Mouse (Mus musculus): ENCODE measurements around the gene Hectd4. TPM values are rescaled to one million over a fixed set of nuclear protein-coding genes. Genes with fewer than 3 reads are reported as not detected.

The Hectd4 gene
- polyA plus RNA-seq, 1 experiment = 100 TPM

DNA sequence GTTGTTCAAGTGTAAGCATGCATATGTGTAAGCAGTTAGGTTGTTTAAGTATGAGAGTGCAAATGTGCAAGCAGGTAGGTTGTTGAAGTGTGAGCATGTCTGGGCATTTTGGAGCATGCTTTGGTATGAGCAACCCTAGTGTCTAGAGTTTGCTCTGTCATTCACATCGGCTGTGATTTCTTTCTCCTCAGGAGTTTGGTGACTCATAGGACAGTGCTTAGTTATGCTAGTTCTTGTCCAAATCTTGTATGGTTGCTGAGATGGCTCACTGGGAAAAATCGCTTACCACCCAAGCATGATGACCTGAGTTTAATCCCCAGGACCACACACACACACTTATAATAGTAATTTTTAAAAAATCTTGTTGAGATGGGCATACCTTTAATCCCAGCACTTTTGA lies 67.2 kb downstream of the Hectd4 start:
- TF ChIP-seq POLR2A (IDR thresholded peaks at IDR 0.05; ENCODE audit: borderline replicate concordance, control insufficient read depth, low read depth, low read length) = no peak
- TF ChIP-seq CTCF (IDR thresholded peaks at IDR 0.05; ENCODE audit: control insufficient read depth, insufficient read depth, low read length) = no peak
- Histone ChIP-seq H3K4me1 (ENCODE audit: control insufficient read depth, insufficient read depth, low read length) (no peaks in the 10 kb centered on the region; the same call in none of the 2 replicates), H3K27ac (ENCODE audit: control insufficient read depth, insufficient read depth, low read depth, low read length, poor library complexity) (no peak overlapping the region), H3K4me3 (replicated peaks; ENCODE audit: control insufficient read depth, low read depth, low read length) (no peak overlapping the region)
- 87% methylated on average over 2 of the region's 2 CpGs for WGBS

- 93% methylated on average over 3 of the region's 3 CpGs for WGBS
- H3K27ac ChIP-seq (ENCODE audit: control insufficient read depth, insufficient read depth, low read depth, low read length, poor library complexity) = no peak overlapping the region
- H3K4me3 ChIP-seq (replicated peaks; ENCODE audit: control insufficient read depth, low read depth, low read length) = no peak overlapping the region
- H3K4me1 ChIP-seq (ENCODE audit: control insufficient read depth, insufficient read depth, low read length) = no peaks in the 10 kb centered on the region; the same call in 1 of the 2 replicates
- TF ChIP-seq CTCF (IDR thresholded peaks at IDR 0.05; ENCODE audit: control insufficient read depth, insufficient read depth, low read length) (no peak), POLR2A (IDR thresholded peaks at IDR 0.05; ENCODE audit: borderline replicate concordance, control insufficient read depth, low read depth, low read length) (no peak)
Observed at GRCm38 (mm10) chr5:121290289-121290688, 70.3 kb downstream of the Hectd4 start.

DNA sequence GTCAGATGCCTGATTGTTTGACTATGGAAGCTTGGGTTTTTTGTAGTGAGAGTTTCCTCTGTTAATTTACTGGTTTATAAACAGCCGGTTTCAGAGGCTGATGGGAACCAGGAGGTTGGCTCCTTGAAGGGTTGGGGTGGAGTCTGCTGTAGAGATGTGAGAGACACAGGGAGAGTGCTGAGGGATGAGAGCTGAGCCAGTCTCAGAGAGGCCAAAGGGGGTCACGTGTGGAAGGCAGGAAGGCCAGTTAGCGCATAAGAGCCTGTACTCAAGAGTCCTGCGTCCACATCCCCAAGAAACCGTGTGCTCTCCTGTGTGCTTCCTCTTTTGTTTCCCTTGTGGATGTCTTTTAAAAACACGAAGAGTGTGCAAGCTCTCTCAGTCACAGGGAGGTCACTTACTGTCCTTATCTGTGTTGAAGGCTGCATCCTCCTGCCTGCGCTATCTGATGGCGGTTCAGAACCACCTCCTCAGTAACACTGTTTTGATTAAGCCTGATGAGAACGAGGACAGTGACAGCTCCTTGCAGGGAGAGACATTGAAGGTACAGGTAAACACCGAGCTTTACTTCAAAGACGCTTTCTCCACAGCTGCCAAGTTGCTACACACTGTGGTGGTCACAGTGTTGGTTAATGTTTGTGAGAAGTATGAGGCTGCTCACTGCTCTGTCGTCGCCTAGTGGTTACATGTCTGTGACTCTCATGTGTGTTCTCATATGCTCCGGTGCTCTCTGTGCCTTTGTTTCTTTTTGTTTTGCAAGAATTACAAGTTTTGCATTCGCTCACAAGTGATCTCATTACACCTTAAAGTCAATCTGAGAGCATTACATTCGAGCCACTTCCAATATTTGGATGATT lies 72.5 kb downstream of the Hectd4 start:
- WGBS = 56% methylated on average over 16 of the region's 16 CpGs
- Histone ChIP-seq H3K27ac (ENCODE audit: control insufficient read depth, insufficient read depth, low read depth, low read length, poor library complexity) (no peak overlapping the region), H3K4me1 (ENCODE audit: control insufficient read depth, insufficient read depth, low read length) (no peaks in the 10 kb centered on the region; the same call in 1 of the 2 replicates), H3K4me3 (replicated peaks; ENCODE audit: control insufficient read depth, low read depth, low read length) (no peak overlapping the region)
- TF ChIP-seq CTCF (IDR thresholded peaks at IDR 0.05; ENCODE audit: control insufficient read depth, insufficient read depth, low read length) (no peak), POLR2A (IDR thresholded peaks at IDR 0.05; ENCODE audit: borderline replicate concordance, control insufficient read depth, low read depth, low read length) (no peak)

GRCm38 (mm10) chr5:121305009-121305408 lies 85.0 kb downstream of the Hectd4 start:
- H3K4me3 ChIP-seq (replicated peaks; ENCODE audit: control insufficient read depth, low read depth, low read length) = no peak overlapping the region
- TF ChIP-seq POLR2A (IDR thresholded peaks at IDR 0.05; ENCODE audit: borderline replicate concordance, control insufficient read depth, low read depth, low read length) (no peak), CTCF (IDR thresholded peaks at IDR 0.05; ENCODE audit: control insufficient read depth, insufficient read depth, low read length) (no peak)
- 95% methylated on average over 7 of the region's 7 CpGs for WGBS

GRCm38 (mm10) chr5:121307620-121308019 lies 87.6 kb downstream of the Hectd4 start:
- Histone ChIP-seq H3K27ac (ENCODE audit: control insufficient read depth, insufficient read depth, low read depth, low read length, poor library complexity) (no peak overlapping the region), H3K4me3 (replicated peaks; ENCODE audit: control insufficient read depth, low read depth, low read length) (no peak overlapping the region), H3K4me1 (ENCODE audit: control insufficient read depth, insufficient read depth, low read length) (peaks cover 2% of the 10 kb centered on the region; the same call in 1 of the 2 replicates)
- 84% methylated on average over 3 of the region's 3 CpGs for WGBS
- TF ChIP-seq CTCF (IDR thresholded peaks at IDR 0.05; ENCODE audit: control insufficient read depth, insufficient read depth, low read length) (no peak), POLR2A (IDR thresholded peaks at IDR 0.05; ENCODE audit: borderline replicate concordance, control insufficient read depth, low read depth, low read length) (no peak)

More at GRCm38 (mm10) chr5:121305009-121305408, 85.0 kb downstream of the Hectd4 start:
- Histone ChIP-seq H3K4me1 (ENCODE audit: control insufficient read depth, insufficient read depth, low read length) (no peaks in the 10 kb centered on the region), H3K27ac (ENCODE audit: control insufficient read depth, insufficient read depth, low read depth, low read length, poor library complexity) (no peak overlapping the region)

DNA sequence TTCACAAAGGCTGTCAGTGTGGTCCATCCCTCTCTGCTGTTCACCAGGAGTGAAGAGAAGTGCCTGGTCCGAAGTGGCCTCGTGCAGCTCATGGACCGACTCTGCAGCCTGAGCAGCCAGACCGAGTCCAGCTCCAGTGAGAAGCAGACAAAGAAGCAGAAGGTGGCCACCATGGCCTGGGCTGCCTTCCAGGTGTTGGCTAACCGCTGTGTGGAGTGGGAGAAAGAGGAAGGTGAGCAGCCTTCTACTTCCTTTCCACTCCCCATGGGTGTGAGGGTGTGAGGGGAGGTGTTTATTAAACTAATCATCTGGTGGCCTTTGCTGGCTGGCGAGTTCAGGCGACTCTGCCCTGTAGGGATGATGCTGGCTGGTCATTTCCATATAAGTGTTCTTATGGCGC lies 91.6 kb downstream of the Hectd4 start:
- no peak for TF ChIP-seq CTCF (IDR thresholded peaks at IDR 0.05; ENCODE audit: control insufficient read depth, insufficient read depth, low read length)
- no peak; the same call in 1 of the 2 replicates for TF ChIP-seq POLR2A (IDR thresholded peaks at IDR 0.05; ENCODE audit: borderline replicate concordance, control insufficient read depth, low read depth, low read length)
- 44% methylated on average over 8 of the region's 8 CpGs for WGBS
- H3K4me3 ChIP-seq (replicated peaks; ENCODE audit: control insufficient read depth, low read depth, low read length) = no peak overlapping the region

GRCm38 (mm10) chr5:121313764-121314474 lies 93.9 kb downstream of the Hectd4 start:
- WGBS = 95% methylated on average over 10 of the region's 10 CpGs
- Histone ChIP-seq H3K27ac (ENCODE audit: control insufficient read depth, insufficient read depth, low read depth, low read length, poor library complexity) (no peak overlapping the region), H3K4me3 (replicated peaks; ENCODE audit: control insufficient read depth, low read depth, low read length) (no peak overlapping the region), H3K4me1 (ENCODE audit: control insufficient read depth, insufficient read depth, low read length) (peaks cover 2% of the 10 kb centered on the region; the same call in 1 of the 2 replicates)
- TF ChIP-seq CTCF (IDR thresholded peaks at IDR 0.05; ENCODE audit: control insufficient read depth, insufficient read depth, low read length) (no peak), POLR2A (IDR thresholded peaks at IDR 0.05; ENCODE audit: borderline replicate concordance, control insufficient read depth, low read depth, low read length) (no peak)

More for the DNA sequence above, 91.6 kb downstream of the Hectd4 start:
- H3K4me1 ChIP-seq (ENCODE audit: control insufficient read depth, insufficient read depth, low read length) = peaks cover 2% of the 10 kb centered on the region; the same call in 1 of the 2 replicates
- H3K27ac ChIP-seq (ENCODE audit: control insufficient read depth, insufficient read depth, low read depth, low read length, poor library complexity) = no peak overlapping the region
